Mouse (Mus musculus): ENCODE measurements around the gene Ist1.

GRCm38 (mm10) chr8:109706076-109706873 is 13.2 kb upstream of the Ist1 start:
- TF ChIP-seq HCFC1 (IDR thresholded peaks at IDR 0.05; ENCODE audit: borderline replicate concordance, insufficient read depth, low read length) (no peak), MAFK (IDR thresholded peaks at IDR 0.05; ENCODE audit: insufficient read depth, low read depth, low read length) (no peak)

All from ES-E14 (cell line).